Mouse (Mus musculus): ENCODE results near the gene Prpf3.
"Not testable (repeated sequence)": the region's sequence is repeated elsewhere in the genome, so short reads cannot be mapped to it uniquely, and the experiment has no call there.

Gene Prpf3

GRCm38 (mm10) chr3:95820046-95821010 lies 35.4 kb downstream of the Prpf3 start:
- DNase-seq (ENCODE audit: low spot score), result no peak

GRCm38 (mm10) chr3:95819351-95819985 lies 36.2 kb downstream of the Prpf3 start:
- peak; percentile 100 for DNase-seq (ENCODE audit: low spot score)

- DNase-seq (ENCODE audit: low spot score), result peak; percentile 36
Measured at GRCm38 (mm10) chr3:95818571-95819288, 37.0 kb downstream of the Prpf3 start, which contains the start of gene Rprd2. Rprd2 (minus strand) TSS chr3:95818863.

GRCm38 (mm10) chr3:95818026-95818511 lies 37.6 kb downstream of the Prpf3 start:
- peak; percentile 10 for DNase-seq (ENCODE audit: low spot score)

GRCm38 (mm10) chr3:95816681-95817080 lies 39.0 kb downstream of the Prpf3 start:
- no peak for DNase-seq (ENCODE audit: low spot score)

GRCm38 (mm10) chr3:95808384-95808783 lies 47.3 kb downstream of the Prpf3 start:
- DNase-seq (ENCODE audit: low spot score), result no peak

GRCm38 (mm10) chr3:95807630-95808029 lies 48.1 kb downstream of the Prpf3 start:
- DNase-seq (ENCODE audit: low spot score), result not testable (repeated sequence)

GRCm38 (mm10) chr3:95806677-95807076 lies 49.0 kb downstream of the Prpf3 start:
- no peak for DNase-seq (ENCODE audit: low spot score)

GRCm38 (mm10) chr3:95803851-95804250 lies 51.8 kb downstream of the Prpf3 start:
- DNase-seq (ENCODE audit: low spot score), result no peak

- no peak for DNase-seq (ENCODE audit: low spot score)
Measured at GRCm38 (mm10) chr3:95798756-95799155, 56.9 kb downstream of the Prpf3 start.

- DNase-seq (ENCODE audit: low spot score), result no peak
Measured at GRCm38 (mm10) chr3:95794299-95794698, 61.4 kb downstream of the Prpf3 start.

GRCm38 (mm10) chr3:95793662-95794061 lies 62.0 kb downstream of the Prpf3 start:
- no peak for DNase-seq (ENCODE audit: low spot score)

- no peak for DNase-seq (ENCODE audit: low spot score)
Measured at GRCm38 (mm10) chr3:95785501-95785900, 70.2 kb downstream of the Prpf3 start.
